In genomic region chr12:80406650-80407049, GRCm38 (mm10) we compare ENCODE assay signal across 9 mouse cellular contexts. TPM values are rescaled to one million over a fixed set of nuclear protein-coding genes. Genes with fewer than 3 reads are reported as not detected.
A peak's percentile ranks its signal among the peaks of the same experiment; 100 is the strongest.
DNase-seq lines count a peak whose midpoint lies in the region; ATAC-seq and TF ChIP-seq lines count a peak whose summit lies in the region.
"Had no signal": no experiment of that assay in that cellular context is flagged by ENCODE, and none has a peak within 500 bp of the region (broad histone marks: within the 10 kb centered on the region; RNA-seq: fewer than 3 reads in every experiment).

No protein-coding gene starts in this region.

- H3K27me3 ChIP-seq in hindbrain, embryonic 10.5 days (ENCODE audit: insufficient read depth, poor library complexity, severe bottlenecking), result no peaks in the 10 kb centered on the region
- no peaks in the 10 kb centered on the region for H3K27me3 ChIP-seq in hindbrain, embryonic 12.5 days
- H3K27me3 ChIP-seq in ES-Bruce4 (ENCODE audit: control insufficient read depth, insufficient read depth, low read length, poor library complexity, severe bottlenecking), result no peaks in the 10 kb centered on the region
- no peaks in the 10 kb centered on the region for H3K27me3 ChIP-seq in liver, embryonic 13.5 days

- H3K9me3 ChIP-seq in hindbrain, embryonic 10.5 days, result no peaks in the 10 kb centered on the region
- no peaks in the 10 kb centered on the region for H3K9me3 ChIP-seq in hindbrain, embryonic 12.5 days (replicated peaks)
- no peaks in the 10 kb centered on the region for H3K9me3 ChIP-seq in ES-Bruce4 (replicated peaks; ENCODE audit: control insufficient read depth, insufficient read depth, low read length, poor library complexity, severe bottlenecking)
- no peaks in the 10 kb centered on the region for H3K9me3 ChIP-seq in liver, embryonic 13.5 days (replicated peaks)

- H3K4me2 ChIP-seq in hindbrain, embryonic 12.5 days (replicated peaks), result no peak overlapping the region
- no peak overlapping the region for H3K4me2 ChIP-seq in liver, embryonic 13.5 days

- H3K4me1 ChIP-seq in hindbrain, embryonic 10.5 days (replicated peaks), result no peaks in the 10 kb centered on the region
- no peaks in the 10 kb centered on the region for H3K4me1 ChIP-seq in hindbrain, embryonic 12.5 days
- H3K4me1 ChIP-seq in ES-Bruce4 (ENCODE audit: control insufficient read depth, insufficient read depth, low read length), result no peaks in the 10 kb centered on the region
- no peaks in the 10 kb centered on the region for H3K4me1 ChIP-seq in liver, embryonic 13.5 days (replicated peaks)

- no peak for TF ChIP-seq EP300 in ES-Bruce4 (IDR thresholded peaks at IDR 0.05; ENCODE audit: insufficient read depth, low read depth, low read length)

- H3K4me3 ChIP-seq in hindbrain, embryonic 10.5 days, result no peak overlapping the region
- no peak overlapping the region for H3K4me3 ChIP-seq in hindbrain, embryonic 12.5 days
- H3K4me3 ChIP-seq in ES-Bruce4 (ENCODE audit: low read depth, low read length), result no peak overlapping the region
- H3K4me3 ChIP-seq in liver, embryonic 13.5 days (replicated peaks), result no peak overlapping the region
- H3K4me3 ChIP-seq: erythroblast, embryonic 14.5 days had no signal

- no peak for ATAC-seq in hindbrain, embryonic 12.5 days (ENCODE audit: low FRiP score)
- ATAC-seq in liver, embryonic 13.5 days (ENCODE audit: low read depth), result no peak

- no peak for TF ChIP-seq POLR2A in ES-Bruce4 (IDR thresholded peaks at IDR 0.05; ENCODE audit: insufficient read depth, low read length)

- H3K9ac ChIP-seq in hindbrain, embryonic 12.5 days, result no peak overlapping the region
- H3K9ac ChIP-seq in ES-Bruce4 (ENCODE audit: low read depth, poor library complexity, severe bottlenecking), result no peak overlapping the region
- H3K9ac ChIP-seq in liver, embryonic 13.5 days, result no peak overlapping the region

- DNase-seq in hindbrain, embryonic 10.5 days (ENCODE audit: low spot score), result peak; percentile 53
- peak; percentile 66 for DNase-seq in 3T3-L1 (ENCODE audit: low read depth, low spot score)
- peak; percentile 29 to 36 for DNase-seq in cerebellum, postnatal 36 days
- DNase-seq in liver, embryonic 13.5 days, result peak; percentile 19
- DNase-seq in spleen, postnatal 10 days (ENCODE audit: low spot score in 2 of 2), result peak; percentile 27 to 76
- DNase-seq in urinary bladder, adult 18-20 months (ENCODE audit: low spot score in 2 of 2), result no peak

- 46% methylated on average over 3 of the region's 3 CpGs for WGBS in hindbrain, embryonic 10.5 days
- 46% methylated on average over 3 of the region's 3 CpGs for WGBS in hindbrain, embryonic 12.5 days
- 31% methylated on average over 3 of the region's 3 CpGs for WGBS in liver, embryonic 13.5 days (ENCODE audit: insufficient replicate concordance)

- H3K36me3 ChIP-seq in hindbrain, embryonic 10.5 days, result peaks cover 53% of the 10 kb centered on the region
- peaks cover 25% of the 10 kb centered on the region for H3K36me3 ChIP-seq in hindbrain, embryonic 12.5 days
- no peaks in the 10 kb centered on the region; the same call in 1 of the 2 replicates for H3K36me3 ChIP-seq in ES-Bruce4 (ENCODE audit: control insufficient read depth, insufficient read depth, low read length, poor library complexity, severe bottlenecking)
- H3K36me3 ChIP-seq in liver, embryonic 13.5 days, result peaks cover 15% of the 10 kb centered on the region

- TF ChIP-seq CTCF in ES-Bruce4 (IDR thresholded peaks at IDR 0.05; ENCODE audit: low read depth, low read length), result peak; percentile 69

- no peak overlapping the region for H3K27ac ChIP-seq in hindbrain, embryonic 10.5 days
- H3K27ac ChIP-seq in hindbrain, embryonic 12.5 days, result no peak overlapping the region
- H3K27ac ChIP-seq in ES-Bruce4 (ENCODE audit: insufficient read depth, low read length), result no peak overlapping the region
- H3K27ac ChIP-seq in liver, embryonic 13.5 days, result no peak overlapping the region

RNA-seq across cellular contexts. Expression of gene Dcaf5, which starts 29.8 kb away (rescaled TPM):
- polyA plus RNA-seq in hindbrain, embryonic 10.5 days (2016; fragmentation: Nextera tagmentation; extraction: Ambion mirVana), result 12.1 and 12.8 TPM in 2 replicates
- polyA plus RNA-seq in hindbrain, embryonic 12.5 days (2016; fragmentation: Nextera tagmentation; extraction: Ambion mirVana), result 28.1 and 30.5 TPM in 2 replicates
- polyA plus RNA-seq in ES-Bruce4 (2011; ENCODE audit: insufficient read depth, insufficient read length, low read depth, missing spikeins), result 10.0 and 10.2 TPM in 2 replicates
- polyA plus RNA-seq in liver, embryonic 13.5 days (2015; fragmentation: Nextera tagmentation; extraction: Ambion mirVana), result 2.5 and 2.6 TPM in 2 replicates

RNA-seq across cellular contexts. Expression of gene Exd2, which starts 56.2 kb away (rescaled TPM):
- polyA plus RNA-seq in hindbrain, embryonic 10.5 days (2016; fragmentation: Nextera tagmentation; extraction: Ambion mirVana), result 36.0 and 40.6 TPM in 2 replicates
- polyA plus RNA-seq in hindbrain, embryonic 12.5 days (2016; fragmentation: Nextera tagmentation; extraction: Ambion mirVana), result 51.0 and 52.4 TPM in 2 replicates
- 20.8 and 24.1 TPM in 2 replicates for polyA plus RNA-seq in ES-Bruce4 (2011; ENCODE audit: insufficient read depth, insufficient read length, low read depth, missing spikeins)
- 6.6 and 7.4 TPM in 2 replicates for polyA plus RNA-seq in liver, embryonic 13.5 days (2015; fragmentation: Nextera tagmentation; extraction: Ambion mirVana)

Comparison
In these comparisons a context has a peak if more than half of its experiments do, and no peak if none do; other contexts are left out.
1. DNase-seq: peak in hindbrain, embryonic 10.5 days (single experiment), 3T3-L1 (single experiment), cerebellum, postnatal 36 days (2 of 2), liver, embryonic 13.5 days (single experiment) and spleen, postnatal 10 days (2 of 2); none in urinary bladder, adult 18-20 months (0 of 2).